Mouse (Mus musculus) left cerebral cortex, adult 9 months (tissue): ENCODE measurements around the gene Cfap97d2.
A peak's percentile ranks its signal among the peaks of the same experiment; 100 is the strongest.
"Not testable (repeated sequence)": the region's sequence is repeated elsewhere in the genome, so short reads cannot be mapped to it uniquely, and the experiment has no call there.

Experiments
- DNase-seq, 2 experiments: peaks; one replicate each; pipeline ENCODE4 v3.0.0; 2022; ENCODE audit warnings: low spot score in 2 of 2

The Cfap97d2 gene

DNA sequence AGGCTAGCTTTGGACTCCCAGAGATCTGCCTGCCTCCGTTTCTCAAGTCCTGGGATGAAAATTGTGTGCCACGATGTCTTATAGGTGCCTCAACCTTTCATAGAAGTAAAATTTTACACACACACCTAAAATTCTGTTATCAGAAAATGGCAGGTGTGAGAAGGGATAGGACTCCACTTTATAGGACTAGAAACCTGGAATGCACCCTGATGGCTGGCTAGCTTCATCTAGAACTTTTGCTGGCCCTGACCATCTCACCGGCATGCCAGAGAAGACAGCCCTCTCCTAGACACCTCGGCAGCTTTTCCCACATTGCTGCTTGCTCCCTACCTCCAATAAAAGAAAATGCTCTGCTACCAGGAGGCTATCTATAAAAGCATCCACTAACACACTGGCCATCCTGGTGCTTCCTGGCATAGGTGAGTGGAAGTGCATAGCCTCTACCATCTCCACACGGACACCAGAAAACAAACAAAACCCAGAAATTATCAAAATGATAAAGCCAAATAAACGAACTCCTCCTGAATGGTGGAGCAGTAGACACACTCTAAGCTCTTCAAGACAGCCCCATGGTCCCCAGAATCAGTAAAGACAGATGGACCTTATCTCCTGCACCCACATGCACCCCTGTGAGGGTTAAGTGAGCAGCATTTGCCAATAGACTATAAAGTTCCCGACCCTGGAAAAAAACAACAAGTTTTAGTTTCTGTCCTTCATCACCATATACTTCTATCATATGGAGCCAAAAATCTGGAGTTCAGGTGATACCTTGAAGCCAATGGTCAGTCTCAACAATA is 35.3 kb downstream of the Cfap97d2 start:
- no peak for DNase-seq

GRCm38 (mm10) chr8:13746212-13746611 is 40.5 kb downstream of the Cfap97d2 start:
- not testable (repeated sequence) for DNase-seq

DNA sequence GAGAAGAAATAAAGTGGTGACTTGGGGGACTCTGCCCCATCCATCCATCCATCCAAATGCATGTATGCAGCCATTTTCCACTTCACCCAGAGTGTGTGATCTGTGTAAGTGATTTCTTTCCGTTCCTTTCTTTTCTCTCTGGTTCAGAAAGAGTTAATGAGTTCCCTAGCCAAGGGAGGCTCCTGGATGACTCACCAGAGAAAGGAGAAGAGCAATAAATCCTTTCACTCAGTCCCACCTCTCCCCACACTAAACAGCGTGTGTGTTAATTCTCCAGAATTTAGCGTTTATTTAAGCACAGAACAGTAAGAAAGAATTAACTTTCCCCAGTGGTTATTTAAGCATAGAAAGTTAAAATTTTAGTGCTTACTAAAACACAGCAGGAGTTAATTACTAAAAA is 41.9 kb downstream of the Cfap97d2 start:
- DNase-seq = no peak

GRCm38 (mm10) chr8:13753680-13754079 is 48.0 kb downstream of the Cfap97d2 start:
- DNase-seq = peak in 1 of 2 experiments; percentile 65

DNA sequence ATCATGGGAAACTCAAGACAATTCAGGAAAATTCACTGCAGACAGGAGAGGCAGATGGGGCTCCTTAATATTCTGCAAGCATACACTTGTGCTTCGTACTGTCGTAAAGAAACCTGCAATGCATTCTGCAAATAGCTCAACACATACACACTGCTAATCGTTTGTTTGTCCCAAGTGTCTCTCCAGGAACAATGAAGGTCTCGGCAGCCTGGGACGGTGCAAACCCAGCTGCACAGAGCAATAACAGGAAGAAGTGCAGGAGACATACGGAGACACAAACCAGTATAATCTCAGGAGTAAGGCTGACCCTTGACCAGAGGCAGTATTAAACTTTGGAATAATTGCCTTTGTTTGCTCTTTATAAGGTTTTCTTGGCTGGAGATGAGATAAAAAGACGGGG is 50.8 kb downstream of the Cfap97d2 start:
- no peak for DNase-seq

DNA sequence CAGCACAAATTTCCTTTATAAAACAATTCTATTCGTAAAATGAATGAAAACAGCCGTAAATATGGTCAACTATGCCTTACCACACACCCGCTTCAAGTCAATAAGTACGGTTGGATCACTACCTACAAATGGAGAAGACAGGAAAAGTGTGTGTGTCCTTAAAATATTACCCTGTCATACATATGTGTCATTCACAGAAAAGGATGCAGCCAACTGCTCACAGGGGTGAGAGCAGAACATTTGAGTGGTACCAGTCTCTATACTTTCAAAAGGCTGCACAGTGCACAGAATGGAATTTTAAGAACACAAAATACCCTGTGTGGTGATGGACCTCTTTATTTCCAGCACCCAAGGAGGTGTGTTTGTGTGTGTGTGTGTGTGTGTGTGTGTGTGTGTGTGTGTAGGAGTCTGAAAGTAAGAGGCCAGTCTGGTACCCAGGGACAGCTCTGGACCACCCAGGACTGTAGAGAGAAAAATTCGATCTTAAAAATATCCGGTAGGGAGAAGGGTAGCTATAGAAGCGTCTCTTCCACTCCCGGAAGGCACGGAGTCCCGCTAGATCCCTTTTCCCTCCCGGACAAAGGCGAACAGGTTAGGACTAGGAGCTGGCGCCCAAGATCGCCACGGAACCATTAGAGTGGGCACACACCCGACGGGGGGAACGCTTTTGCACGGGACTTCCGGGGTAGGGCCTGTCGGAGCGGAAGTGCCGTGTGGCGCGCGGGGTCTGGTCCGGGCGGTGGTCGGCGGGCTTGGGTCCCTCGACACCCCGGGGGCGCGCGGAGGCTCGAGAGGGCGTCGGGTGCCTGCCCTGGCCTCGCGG is 51.5 kb downstream of the Cfap97d2 start, which contains the start of gene Cdc16:
TSS of gene Cdc16 (plus strand) at position 695 of the 823 bp plus-strand sequence.
- DNase-seq = peak; percentile 31 to 89

DNA sequence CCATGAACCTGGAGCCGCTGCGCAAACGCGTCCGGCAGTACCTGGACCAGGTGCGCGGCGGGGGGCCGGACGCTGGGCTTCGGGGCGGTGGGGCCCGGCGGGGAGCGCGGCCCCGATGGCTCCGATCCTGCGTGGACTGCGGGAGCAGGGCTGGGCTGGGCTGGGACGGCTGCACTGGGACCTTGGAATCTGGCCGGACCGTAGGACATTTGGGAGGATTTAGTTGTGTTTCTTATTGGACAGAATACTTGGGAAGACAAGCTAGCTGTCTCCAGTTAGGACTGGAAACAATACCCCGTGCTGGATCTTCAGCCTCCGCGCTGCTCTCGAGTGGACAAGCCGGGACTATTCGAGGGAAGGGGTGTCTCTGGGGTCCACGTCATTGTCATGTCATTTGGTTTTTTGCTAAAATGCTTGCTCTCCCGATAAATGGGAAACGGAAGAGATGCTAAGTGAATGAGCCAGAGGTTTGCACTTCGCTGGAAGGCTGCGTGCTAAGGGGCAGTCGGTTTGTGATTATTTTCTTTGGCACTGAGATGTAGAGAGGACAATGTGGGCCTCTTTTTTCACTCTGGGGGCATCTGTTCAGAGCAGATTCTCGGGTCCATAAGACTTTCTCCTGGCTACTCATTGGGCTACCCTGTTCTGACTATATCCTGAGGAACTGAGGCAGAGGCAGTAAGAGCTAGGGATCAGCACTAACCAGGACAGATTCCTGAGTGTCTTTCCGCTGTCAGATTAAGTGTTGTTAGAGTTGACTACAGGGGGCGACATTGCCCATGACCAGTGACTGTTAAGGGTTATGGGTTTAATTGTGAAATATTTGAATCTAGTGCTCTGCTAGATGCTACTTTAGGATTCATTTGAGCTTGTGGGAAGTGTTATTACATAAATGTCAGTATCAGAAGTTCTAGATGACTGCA is 52.4 kb downstream of the Cfap97d2 start:
- DNase-seq = peak in 1 of 2 experiments; percentile 21

DNA sequence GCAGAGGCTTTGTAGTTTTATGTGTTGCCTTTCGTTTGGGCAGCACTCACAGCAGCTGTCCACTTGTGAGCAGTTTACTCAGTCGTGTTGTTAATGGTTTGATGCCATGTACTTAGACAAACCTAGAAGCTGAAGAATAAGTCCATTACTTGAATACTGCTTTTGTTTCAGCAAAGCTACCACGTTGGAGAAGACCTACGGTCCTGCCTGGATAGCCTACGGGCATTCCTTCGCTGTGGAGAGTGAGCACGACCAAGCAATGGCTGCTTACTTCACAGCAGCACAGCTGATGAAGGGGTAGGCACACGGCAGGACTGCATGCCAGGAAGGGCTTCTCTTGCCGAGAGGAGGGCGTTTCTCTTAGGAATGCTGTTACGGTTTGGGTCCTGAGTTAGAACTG is 63.5 kb downstream of the Cfap97d2 start:
- no peak for DNase-seq

DNA sequence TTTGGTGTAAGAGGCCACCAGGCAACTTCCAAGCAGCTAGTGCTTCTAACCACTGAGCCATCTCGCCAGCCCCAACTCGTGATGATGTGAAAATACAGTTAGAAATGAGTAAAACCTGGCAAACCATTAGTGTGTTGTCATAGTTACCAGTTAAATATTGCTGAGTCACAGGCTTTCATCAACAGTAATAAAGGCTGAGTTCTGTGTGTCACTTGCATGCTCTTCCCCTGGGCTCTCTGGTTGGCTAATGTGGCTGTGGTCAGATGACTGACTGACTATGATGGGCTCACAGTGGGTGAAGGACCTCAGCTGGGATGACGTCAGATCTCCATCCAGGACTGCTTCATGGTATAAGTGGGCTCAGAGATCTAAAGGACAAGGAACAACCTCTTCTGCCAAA is 74.8 kb downstream of the Cfap97d2 start:
- no peak for DNase-seq

GRCm38 (mm10) chr8:13785250-13785763 is 79.6 kb downstream of the Cfap97d2 start, which contains the start of gene Upf3a:
Gene Upf3a (plus strand): TSS chr8:13785615.
- peak; percentile 62 to 87 for DNase-seq

DNA sequence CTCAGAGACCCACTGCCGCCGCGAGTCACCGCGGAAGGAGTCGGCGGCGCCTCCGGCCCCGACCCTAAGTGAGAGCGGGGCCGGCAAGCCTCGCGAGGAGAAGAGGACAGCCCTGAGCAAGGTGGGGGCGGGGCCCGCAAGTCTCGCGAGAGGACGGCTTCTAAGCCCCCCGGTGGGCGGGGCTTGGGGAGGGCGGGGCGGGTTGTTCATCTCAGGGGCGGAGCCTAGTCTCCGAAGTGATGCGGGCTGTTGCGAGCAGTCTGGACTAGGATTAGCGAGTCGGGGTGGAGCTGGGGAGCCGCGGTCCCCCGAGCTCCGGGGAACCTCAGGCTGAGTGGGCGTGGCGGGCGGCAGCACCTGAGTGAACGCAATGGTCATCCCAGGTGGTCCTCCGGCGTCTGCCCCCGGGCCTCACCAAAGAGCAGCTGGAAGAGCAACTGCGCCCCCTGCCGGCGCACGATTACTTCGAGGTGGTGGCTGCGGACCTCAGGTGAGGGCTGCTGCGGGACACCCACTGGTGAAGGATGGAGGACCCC is 80.1 kb downstream of the Cfap97d2 start:
- DNase-seq = peak; percentile 73 to 91

- no peak for DNase-seq
Observed at GRCm38 (mm10) chr8:13789606-13790005, 83.9 kb downstream of the Cfap97d2 start.
